Mouse (Mus musculus) thymus, adult 2 months (tissue): Measurements from ENCODE around the gene Opcml.

Experiments
- CTCF ChIP-seq: fragments of 200-500 bp; IDR thresholded peaks from 2 replicates; pipeline ENCODE4 v1.5.1; 2012; ENCODE audit warnings: mild to moderate bottlenecking, control low read depth, low read length, moderate library complexity, borderline replicate concordance; ENCODE audit not compliant: control insufficient read depth, poor library complexity, insufficient read depth; ENCODE audit errors: extremely low read depth
- POLR2A ChIP-seq: fragments of 200-500 bp; IDR thresholded peaks from 2 replicates; pipeline ENCODE4 v1.6.1; 2012; ENCODE audit warnings: mild to moderate bottlenecking, low read length, control low read depth, moderate library complexity; ENCODE audit not compliant: control insufficient read depth, poor library complexity, insufficient read depth; ENCODE audit errors: extremely low read depth

DNA sequence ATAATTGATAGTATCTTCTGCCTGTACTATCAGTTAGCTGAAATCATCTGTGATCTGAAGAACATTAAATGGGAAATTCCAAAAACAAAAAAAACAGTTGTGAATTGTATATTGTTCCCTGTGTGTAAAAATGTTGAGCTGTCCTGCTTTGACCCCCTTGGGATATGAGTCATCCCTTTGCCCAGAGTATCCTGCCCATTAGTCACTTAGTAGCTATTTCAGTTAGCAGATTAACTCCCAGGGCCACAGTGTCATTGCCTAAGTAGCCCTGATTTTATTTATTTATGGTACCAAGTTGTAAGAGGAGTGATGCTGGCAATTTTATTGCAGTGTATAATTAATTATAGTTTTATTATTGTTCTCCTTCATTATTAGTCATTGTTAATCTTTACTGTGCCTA is 788.2 kb downstream of the Opcml start:
- TF ChIP-seq POLR2A (no peak), CTCF (no peak)
